Mouse (Mus musculus): ENCODE results near the gene Zscan22. TPM values are rescaled to one million over a fixed set of nuclear protein-coding genes. Genes with fewer than 3 reads are reported as not detected.
"Not testable (repeated sequence)": the region's sequence is repeated elsewhere in the genome, so short reads cannot be mapped to it uniquely, and the experiment has no call there.

The Zscan22 gene
- polyA plus RNA-seq, 1 experiment from 2014 or later: 13.3 TPM

- Histone ChIP-seq H3K9ac (no peak overlapping the region), H3K36me3 (no peaks in the 10 kb centered on the region), H3K4me1 (no peaks in the 10 kb centered on the region), H3K27me3 (replicated peaks) (no peaks in the 10 kb centered on the region), H3K4me2 (no peak overlapping the region), H3K4me3 (replicated peaks) (no peak overlapping the region), H3K9me3 (no peaks in the 10 kb centered on the region), H3K27ac (no peak overlapping the region)
- 79% methylated on average over 4 of the region's 4 CpGs for WGBS
- no peak for ATAC-seq (ENCODE audit: insufficient read depth, low FRiP score, low read depth)
These were observed 36.1 kb downstream of the Zscan22 start for GRCm38 (mm10) chr7:12933615-12934140.

- no peak for ATAC-seq (ENCODE audit: insufficient read depth, low FRiP score, low read depth)
- H3K36me3 ChIP-seq: no peaks in the 10 kb centered on the region
- no peak overlapping the region for H3K27ac ChIP-seq
- no peaks in the 10 kb centered on the region for H3K27me3 ChIP-seq (replicated peaks)
- no peaks in the 10 kb centered on the region for H3K4me1 ChIP-seq
- H3K4me3 ChIP-seq (replicated peaks): no peak overlapping the region
- no peaks in the 10 kb centered on the region for H3K9me3 ChIP-seq
- 67% methylated on average over 3 of the region's 3 CpGs for WGBS
- no peak overlapping the region for H3K9ac ChIP-seq
- H3K4me2 ChIP-seq: no peak overlapping the region
These were observed 37.2 kb downstream of the Zscan22 start for GRCm38 (mm10) chr7:12934808-12935207.

- H3K4me1 ChIP-seq; H3K4me3 ChIP-seq (replicated peaks); H3K27ac ChIP-seq; H3K9me3 ChIP-seq; ATAC-seq (ENCODE audit: insufficient read depth, low FRiP score, low read depth); H3K36me3 ChIP-seq; H3K27me3 ChIP-seq (replicated peaks); H3K4me2 ChIP-seq; H3K9ac ChIP-seq: not testable (repeated sequence)
- 86% methylated on average over 4 of the region's 4 CpGs for WGBS
These were observed 39.7 kb downstream of the Zscan22 start for GRCm38 (mm10) chr7:12937254-12937803.

- H3K27ac ChIP-seq: no peak overlapping the region
- H3K4me3 ChIP-seq (replicated peaks): no peak overlapping the region
- no peak overlapping the region for H3K4me2 ChIP-seq
- 81% methylated on average over 4 of the region's 4 CpGs for WGBS
- no peaks in the 10 kb centered on the region for H3K36me3 ChIP-seq
- H3K9me3 ChIP-seq: no peaks in the 10 kb centered on the region
- H3K4me1 ChIP-seq: no peaks in the 10 kb centered on the region
- H3K27me3 ChIP-seq (replicated peaks): no peaks in the 10 kb centered on the region
- no peak for ATAC-seq (ENCODE audit: insufficient read depth, low FRiP score, low read depth)
- H3K9ac ChIP-seq: no peak overlapping the region
These were observed 43.0 kb downstream of the Zscan22 start for GRCm38 (mm10) chr7:12940599-12940998.

GRCm38 (mm10) chr7:12943488-12943887 lies 45.9 kb downstream of the Zscan22 start:
- Histone ChIP-seq H3K27ac (no peak overlapping the region), H3K36me3 (no peaks in the 10 kb centered on the region), H3K9ac (no peak overlapping the region), H3K4me3 (replicated peaks) (no peak overlapping the region), H3K4me1 (no peaks in the 10 kb centered on the region), H3K4me2 (no peak overlapping the region), H3K9me3 (no peaks in the 10 kb centered on the region), H3K27me3 (replicated peaks) (no peaks in the 10 kb centered on the region)
- no peak for ATAC-seq (ENCODE audit: insufficient read depth, low FRiP score, low read depth)

- H3K9ac ChIP-seq: peak overlapping the region; percentile 41; the same call in 1 of the 2 replicates
- peak overlapping the region; percentile 53 for H3K4me3 ChIP-seq (replicated peaks)
- ATAC-seq (ENCODE audit: insufficient read depth, low FRiP score, low read depth): peak; percentile 97
- H3K27ac ChIP-seq: peak overlapping the region; percentile 80
- H3K4me1 ChIP-seq: peaks cover 7% of the 10 kb centered on the region
- H3K9me3 ChIP-seq: no peaks in the 10 kb centered on the region
- 11% methylated on average over 35 of the region's 35 CpGs for WGBS
- peak overlapping the region; percentile 91 for H3K4me2 ChIP-seq
- no peaks in the 10 kb centered on the region for H3K36me3 ChIP-seq
- no peaks in the 10 kb centered on the region for H3K27me3 ChIP-seq (replicated peaks)
These were observed 51.6 kb downstream of the Zscan22 start for GRCm38 (mm10) chr7:12949032-12949871.

- 5% methylated on average over 16 of the region's 16 CpGs for WGBS
- no peak; the same call in 1 of the 2 replicates for ATAC-seq (ENCODE audit: insufficient read depth, low FRiP score, low read depth)
These were observed 52.2 kb downstream of the Zscan22 start for GRCm38 (mm10) chr7:12949872-12950229.

GRCm38 (mm10) chr7:12954896-12955295 lies 57.3 kb downstream of the Zscan22 start:
- H3K9me3 ChIP-seq: no peaks in the 10 kb centered on the region
- no peak for ATAC-seq (ENCODE audit: insufficient read depth, low FRiP score, low read depth)
- H3K4me3 ChIP-seq (replicated peaks): no peak overlapping the region
- 31% methylated on average over 3 of the region's 3 CpGs for WGBS
- no peaks in the 10 kb centered on the region for H3K27me3 ChIP-seq (replicated peaks)
- no peak overlapping the region for H3K9ac ChIP-seq
- no peak overlapping the region for H3K4me2 ChIP-seq
- H3K4me1 ChIP-seq: peaks cover 6% of the 10 kb centered on the region
- H3K27ac ChIP-seq: no peak overlapping the region
- H3K36me3 ChIP-seq: no peaks in the 10 kb centered on the region

More at GRCm38 (mm10) chr7:12949872-12950229, 52.2 kb downstream of the Zscan22 start:
- Histone ChIP-seq H3K36me3 (no peaks in the 10 kb centered on the region), H3K4me2 (peak overlapping the region; percentile 91), H3K27me3 (replicated peaks) (no peaks in the 10 kb centered on the region), H3K4me3 (replicated peaks) (peak overlapping the region; percentile 53), H3K27ac (peak overlapping the region; percentile 80), H3K9me3 (no peaks in the 10 kb centered on the region), H3K4me1 (peaks cover 7% of the 10 kb centered on the region), H3K9ac (peak overlapping the region; percentile 41; the same call in 1 of the 2 replicates)

- Histone ChIP-seq H3K9ac (no peak overlapping the region), H3K27me3 (replicated peaks) (no peaks in the 10 kb centered on the region)
- 64% methylated on average over 5 of the region's 5 CpGs for WGBS
These were observed 59.9 kb downstream of the Zscan22 start for GRCm38 (mm10) chr7:12957511-12957910.

More at GRCm38 (mm10) chr7:12957511-12957910, 59.9 kb downstream of the Zscan22 start:
- no peak for ATAC-seq (ENCODE audit: insufficient read depth, low FRiP score, low read depth)
- Histone ChIP-seq H3K4me2 (no peak overlapping the region), H3K36me3 (no peaks in the 10 kb centered on the region), H3K9me3 (no peaks in the 10 kb centered on the region), H3K4me3 (replicated peaks) (no peak overlapping the region), H3K27ac (no peak overlapping the region), H3K4me1 (no peaks in the 10 kb centered on the region)

Other genes with a start within 250 kb of the Zscan22 start
- not detected in 2 replicates for gene Vmn2r55, start 212.8 kb upstream of the Zscan22 start, polyA plus RNA-seq (2015; fragmentation: Nextera tagmentation; extraction: Ambion mirVana)
- not detected in 2 replicates for gene Vmn2r56, start 162.8 kb upstream of the Zscan22 start, polyA plus RNA-seq (2015; fragmentation: Nextera tagmentation; extraction: Ambion mirVana)
- gene Zscan18, start 94.2 kb upstream of the Zscan22 start, polyA plus RNA-seq (2015; fragmentation: Nextera tagmentation; extraction: Ambion mirVana): 5.6 and 6.8 TPM in 2 replicates
- 12.5 and 14.7 TPM in 2 replicates for gene Zfp329, start 79.0 kb upstream of the Zscan22 start, polyA plus RNA-seq (2015; fragmentation: Nextera tagmentation; extraction: Ambion mirVana)
- 32.3 and 34.4 TPM in 2 replicates for gene Zfp110, start 63.1 kb upstream of the Zscan22 start, polyA plus RNA-seq (2015; fragmentation: Nextera tagmentation; extraction: Ambion mirVana)
- 3.4 and 3.6 TPM in 2 replicates for gene Zfp128, start 16.6 kb upstream of the Zscan22 start, polyA plus RNA-seq (2015; fragmentation: Nextera tagmentation; extraction: Ambion mirVana)
- gene Rps5, start 24.5 kb downstream of the Zscan22 start, polyA plus RNA-seq (2015; fragmentation: Nextera tagmentation; extraction: Ambion mirVana): 988 and 1,049 TPM in 2 replicates
- 1.0 and 1.3 TPM in 2 replicates for gene Rnf225, start 29.6 kb downstream of the Zscan22 start, polyA plus RNA-seq (2015; fragmentation: Nextera tagmentation; extraction: Ambion mirVana)
- 8.9 and 10.3 TPM in 2 replicates for gene Zfp324, start 68.0 kb downstream of the Zscan22 start, polyA plus RNA-seq (2015; fragmentation: Nextera tagmentation; extraction: Ambion mirVana)
- gene Zfp446, start 80.0 kb downstream of the Zscan22 start, polyA plus RNA-seq (2015; fragmentation: Nextera tagmentation; extraction: Ambion mirVana): 6.9 and 8.4 TPM in 2 replicates
- gene Slc27a5, start 100.4 kb downstream of the Zscan22 start, polyA plus RNA-seq (2015; fragmentation: Nextera tagmentation; extraction: Ambion mirVana): 0.64 and 1.8 TPM in 2 replicates
- gene Trim28, start 101.3 kb downstream of the Zscan22 start, polyA plus RNA-seq (2015; fragmentation: Nextera tagmentation; extraction: Ambion mirVana): 216 and 252 TPM in 2 replicates
- 20.4 and 21.9 TPM in 2 replicates for gene Zbtb45, start 112.2 kb downstream of the Zscan22 start, polyA plus RNA-seq (2015; fragmentation: Nextera tagmentation; extraction: Ambion mirVana)
- gene Chmp2a, start 137.0 kb downstream of the Zscan22 start, polyA plus RNA-seq (2015; fragmentation: Nextera tagmentation; extraction: Ambion mirVana): 161 and 167 TPM in 2 replicates
- 105 and 107 TPM in 2 replicates for gene Ube2m, start 140.5 kb downstream of the Zscan22 start, polyA plus RNA-seq (2015; fragmentation: Nextera tagmentation; extraction: Ambion mirVana)
- gene Mzf1, start 156.9 kb downstream of the Zscan22 start, polyA plus RNA-seq (2015; fragmentation: Nextera tagmentation; extraction: Ambion mirVana): 2.7 and 3.0 TPM in 2 replicates
- gene Vmn1r85, start 197.4 kb downstream of the Zscan22 start, polyA plus RNA-seq (2015; fragmentation: Nextera tagmentation; extraction: Ambion mirVana): not detected in 2 replicates
- gene Vmn1r86, start 222.1 kb downstream of the Zscan22 start, polyA plus RNA-seq (2015; fragmentation: Nextera tagmentation; extraction: Ambion mirVana): not detected in 2 replicates
- gene Vmn1r87, start 242.3 kb downstream of the Zscan22 start, polyA plus RNA-seq (2015; fragmentation: Nextera tagmentation; extraction: Ambion mirVana): not detected in 2 replicates